Mouse (Mus musculus): ENCODE data around the gene Eya2. TPM values are rescaled to one million over a fixed set of nuclear protein-coding genes. Genes with fewer than 3 reads are reported as not detected.
A peak's percentile ranks its signal among the peaks of the same experiment; 100 is the strongest.

The Eya2 gene
- polyA plus RNA-seq, 1 experiment from 2014 or later: 6.9 TPM

- H3K4me2 ChIP-seq (ENCODE audit: low read depth, low read length): no peak overlapping the region
- WGBS: 8% methylated on average over 9 of the region's 9 CpGs
- no peak overlapping the region for H3K4me3 ChIP-seq (ENCODE audit: low read length)
- no peak overlapping the region for H3K27ac ChIP-seq (ENCODE audit: low read length)
- no peaks in the 10 kb centered on the region for H3K36me3 ChIP-seq (ENCODE audit: control insufficient read depth, insufficient read depth, low read length)
- H3K9me3 ChIP-seq (ENCODE audit: control insufficient read depth, low read length): no peaks in the 10 kb centered on the region
- no peaks in the 10 kb centered on the region for H3K4me1 ChIP-seq (replicated peaks; ENCODE audit: control insufficient read depth, insufficient read depth, low read length)
- H3K9ac ChIP-seq (ENCODE audit: low read length): no peak overlapping the region
- peak; percentile 43; the same call in 1 of the 2 replicates for ATAC-seq (ENCODE audit: low read depth)
- H3K27me3 ChIP-seq (ENCODE audit: control insufficient read depth, insufficient read depth, low read depth, low read length): no peaks in the 10 kb centered on the region
Measured at GRCm38 (mm10) chr2:165740982-165741381, 146.2 kb downstream of the Eya2 start.

GRCm38 (mm10) chr2:165741526-165742050 is 146.8 kb downstream of the Eya2 start:
- ATAC-seq (ENCODE audit: low read depth): no peak
- no peaks in the 10 kb centered on the region for H3K27me3 ChIP-seq (ENCODE audit: control insufficient read depth, insufficient read depth, low read depth, low read length)
- no peak overlapping the region for H3K9ac ChIP-seq (ENCODE audit: low read length)
- H3K4me1 ChIP-seq (replicated peaks; ENCODE audit: control insufficient read depth, insufficient read depth, low read length): no peaks in the 10 kb centered on the region
- no peak overlapping the region for H3K27ac ChIP-seq (ENCODE audit: low read length)
- H3K4me2 ChIP-seq (ENCODE audit: low read depth, low read length): no peak overlapping the region
- no peaks in the 10 kb centered on the region for H3K9me3 ChIP-seq (ENCODE audit: control insufficient read depth, low read length)
- no peak overlapping the region for H3K4me3 ChIP-seq (ENCODE audit: low read length)
- WGBS: 29% methylated on average over 11 of the region's 11 CpGs
- H3K36me3 ChIP-seq (ENCODE audit: control insufficient read depth, insufficient read depth, low read length): no peaks in the 10 kb centered on the region

- Histone ChIP-seq H3K9ac (ENCODE audit: low read length) (no peak overlapping the region), H3K36me3 (ENCODE audit: control insufficient read depth, insufficient read depth, low read length) (no peaks in the 10 kb centered on the region), H3K27ac (ENCODE audit: low read length) (no peak overlapping the region), H3K27me3 (ENCODE audit: control insufficient read depth, insufficient read depth, low read depth, low read length) (no peaks in the 10 kb centered on the region), H3K4me3 (ENCODE audit: low read length) (no peak overlapping the region), H3K4me2 (ENCODE audit: low read depth, low read length) (no peak overlapping the region), H3K4me1 (replicated peaks; ENCODE audit: control insufficient read depth, insufficient read depth, low read length) (no peaks in the 10 kb centered on the region), H3K9me3 (ENCODE audit: control insufficient read depth, low read length) (no peaks in the 10 kb centered on the region)
- ATAC-seq (ENCODE audit: low read depth): no peak
- WGBS: 32% methylated on average over 21 of the region's 21 CpGs
Measured at GRCm38 (mm10) chr2:165742210-165742786, 147.5 kb downstream of the Eya2 start.

GRCm38 (mm10) chr2:165745306-165746098 is 150.7 kb downstream of the Eya2 start:
- H3K36me3 ChIP-seq (ENCODE audit: control insufficient read depth, insufficient read depth, low read length): no peaks in the 10 kb centered on the region
- no peak overlapping the region for H3K27ac ChIP-seq (ENCODE audit: low read length)
- ATAC-seq (ENCODE audit: low read depth): no peak
- WGBS: 71% methylated on average over 18 of the region's 18 CpGs
- no peaks in the 10 kb centered on the region for H3K9me3 ChIP-seq (ENCODE audit: control insufficient read depth, low read length)
- H3K9ac ChIP-seq (ENCODE audit: low read length): no peak overlapping the region
- H3K27me3 ChIP-seq (ENCODE audit: control insufficient read depth, insufficient read depth, low read depth, low read length): no peaks in the 10 kb centered on the region; the same call in 1 of the 2 replicates
- H3K4me1 ChIP-seq (replicated peaks; ENCODE audit: control insufficient read depth, insufficient read depth, low read length): no peaks in the 10 kb centered on the region
- H3K4me3 ChIP-seq (ENCODE audit: low read length): no peak overlapping the region
- no peak overlapping the region for H3K4me2 ChIP-seq (ENCODE audit: low read depth, low read length)

GRCm38 (mm10) chr2:165747975-165748374 is 153.1 kb downstream of the Eya2 start:
- Histone ChIP-seq H3K27me3 (ENCODE audit: control insufficient read depth, insufficient read depth, low read depth, low read length) (no peaks in the 10 kb centered on the region; the same call in 1 of the 2 replicates), H3K36me3 (ENCODE audit: control insufficient read depth, insufficient read depth, low read length) (no peaks in the 10 kb centered on the region), H3K4me3 (ENCODE audit: low read length) (no peak overlapping the region), H3K9me3 (ENCODE audit: control insufficient read depth, low read length) (no peaks in the 10 kb centered on the region), H3K4me1 (replicated peaks; ENCODE audit: control insufficient read depth, insufficient read depth, low read length) (no peaks in the 10 kb centered on the region), H3K9ac (ENCODE audit: low read length) (no peak overlapping the region), H3K4me2 (ENCODE audit: low read depth, low read length) (no peak overlapping the region), H3K27ac (ENCODE audit: low read length) (no peak overlapping the region)
- no peak for ATAC-seq (ENCODE audit: low read depth)
- 50% methylated on average over 7 of the region's 7 CpGs for WGBS

- Histone ChIP-seq H3K9me3 (ENCODE audit: control insufficient read depth, low read length) (no peaks in the 10 kb centered on the region), H3K27me3 (ENCODE audit: control insufficient read depth, insufficient read depth, low read depth, low read length) (no peaks in the 10 kb centered on the region; the same call in 1 of the 2 replicates), H3K4me3 (ENCODE audit: low read length) (no peak overlapping the region), H3K4me2 (ENCODE audit: low read depth, low read length) (no peak overlapping the region), H3K4me1 (replicated peaks; ENCODE audit: control insufficient read depth, insufficient read depth, low read length) (no peaks in the 10 kb centered on the region), H3K9ac (ENCODE audit: low read length) (no peak overlapping the region), H3K27ac (ENCODE audit: low read length) (no peak overlapping the region), H3K36me3 (ENCODE audit: control insufficient read depth, insufficient read depth, low read length) (no peaks in the 10 kb centered on the region)
- 17% methylated on average over 11 of the region's 11 CpGs for WGBS
- no peak for ATAC-seq (ENCODE audit: low read depth)
Measured at GRCm38 (mm10) chr2:165748426-165748825, 153.6 kb downstream of the Eya2 start.

- no peak for ATAC-seq (ENCODE audit: low read depth)
Measured at GRCm38 (mm10) chr2:165751068-165751467, 156.2 kb downstream of the Eya2 start.

GRCm38 (mm10) chr2:165752704-165753103 is 157.9 kb downstream of the Eya2 start:
- Histone ChIP-seq H3K27me3 (ENCODE audit: control insufficient read depth, insufficient read depth, low read depth, low read length) (no peaks in the 10 kb centered on the region; the same call in 1 of the 2 replicates), H3K9me3 (ENCODE audit: control insufficient read depth, low read length) (no peaks in the 10 kb centered on the region), H3K9ac (ENCODE audit: low read length) (no peak overlapping the region), H3K4me3 (ENCODE audit: low read length) (no peak overlapping the region), H3K36me3 (ENCODE audit: control insufficient read depth, insufficient read depth, low read length) (no peaks in the 10 kb centered on the region), H3K4me1 (replicated peaks; ENCODE audit: control insufficient read depth, insufficient read depth, low read length) (no peaks in the 10 kb centered on the region), H3K4me2 (ENCODE audit: low read depth, low read length) (no peak overlapping the region), H3K27ac (ENCODE audit: low read length) (no peak overlapping the region)
- no peak for ATAC-seq (ENCODE audit: low read depth)
- 77% methylated on average over 4 of the region's 4 CpGs for WGBS

More at GRCm38 (mm10) chr2:165751068-165751467, 156.2 kb downstream of the Eya2 start:
- Histone ChIP-seq H3K4me2 (ENCODE audit: low read depth, low read length) (no peak overlapping the region), H3K4me3 (ENCODE audit: low read length) (no peak overlapping the region), H3K36me3 (ENCODE audit: control insufficient read depth, insufficient read depth, low read length) (no peaks in the 10 kb centered on the region), H3K9ac (ENCODE audit: low read length) (no peak overlapping the region), H3K27me3 (ENCODE audit: control insufficient read depth, insufficient read depth, low read depth, low read length) (no peaks in the 10 kb centered on the region; the same call in 1 of the 2 replicates), H3K4me1 (replicated peaks; ENCODE audit: control insufficient read depth, insufficient read depth, low read length) (no peaks in the 10 kb centered on the region), H3K9me3 (ENCODE audit: control insufficient read depth, low read length) (no peaks in the 10 kb centered on the region), H3K27ac (ENCODE audit: low read length) (no peak overlapping the region)
- WGBS: 37% methylated on average over 7 of the region's 7 CpGs

- Histone ChIP-seq H3K9me3 (ENCODE audit: control insufficient read depth, low read length) (no peaks in the 10 kb centered on the region), H3K4me2 (ENCODE audit: low read depth, low read length) (no peak overlapping the region), H3K36me3 (ENCODE audit: control insufficient read depth, insufficient read depth, low read length) (no peaks in the 10 kb centered on the region), H3K27me3 (ENCODE audit: control insufficient read depth, insufficient read depth, low read depth, low read length) (no peaks in the 10 kb centered on the region), H3K27ac (ENCODE audit: low read length) (no peak overlapping the region), H3K4me1 (replicated peaks; ENCODE audit: control insufficient read depth, insufficient read depth, low read length) (no peaks in the 10 kb centered on the region), H3K9ac (ENCODE audit: low read length) (no peak overlapping the region), H3K4me3 (ENCODE audit: low read length) (no peak overlapping the region)
- no peak for ATAC-seq (ENCODE audit: low read depth)
- WGBS: 69% methylated on average over 15 of the region's 15 CpGs
Measured at GRCm38 (mm10) chr2:165757799-165758198, 163.0 kb downstream of the Eya2 start.
